Mouse (Mus musculus) thymus, adult 2 months (tissue): ENCODE results near the gene Rps25.

ENCODE experiments used
- CTCF ChIP-seq: fragments of 200-500 bp; IDR thresholded peaks from 2 replicates; pipeline ENCODE4 v1.5.1; 2012; ENCODE audit warnings: mild to moderate bottlenecking, control low read depth, low read length, moderate library complexity, borderline replicate concordance; ENCODE audit not compliant: control insufficient read depth, poor library complexity, insufficient read depth; ENCODE audit errors: extremely low read depth
- POLR2A ChIP-seq: fragments of 200-500 bp; IDR thresholded peaks from 2 replicates; pipeline ENCODE4 v1.6.1; 2012; ENCODE audit warnings: mild to moderate bottlenecking, low read length, control low read depth, moderate library complexity; ENCODE audit not compliant: control insufficient read depth, poor library complexity, insufficient read depth; ENCODE audit errors: extremely low read depth

GRCm38 (mm10) chr9:44384596-44384995 lies 22.3 kb upstream of the Rps25 start:
- TF ChIP-seq CTCF (no peak), POLR2A (no peak)
